Mouse (Mus musculus) CH12.LX (cell line): ENCODE data around the gene Madd.
A peak's percentile ranks its signal among the peaks of the same experiment; 100 is the strongest.

Experiments used
- CHD2 ChIP-seq: IDR thresholded peaks from 2 replicates; pipeline ENCODE4 v1.6.1; 2011; ENCODE audit warnings: low read length, improper control_type of control experiment
- CTCF ChIP-seq, 2 experiments: IDR thresholded peaks in 1 of 2; conservative IDR thresholded peaks in 1 of 2; 2 replicates each; pipeline ENCODE4 v1.5.1; 2011 to 2012; ENCODE audit warnings: low read depth in 2 of 2, low read length in 2 of 2, improper control_type of control experiment in 1 of 2, inconsistent platforms in 1 of 2, mild to moderate bottlenecking in 1 of 2, moderate library complexity in 1 of 2
- TCF12 ChIP-seq: IDR thresholded peaks from 2 replicates; pipeline ENCODE4 v1.6.1; 2014; ENCODE audit warnings: low read depth, mild to moderate bottlenecking, inconsistent platforms, low read length, improper control_type of control experiment

DNA sequence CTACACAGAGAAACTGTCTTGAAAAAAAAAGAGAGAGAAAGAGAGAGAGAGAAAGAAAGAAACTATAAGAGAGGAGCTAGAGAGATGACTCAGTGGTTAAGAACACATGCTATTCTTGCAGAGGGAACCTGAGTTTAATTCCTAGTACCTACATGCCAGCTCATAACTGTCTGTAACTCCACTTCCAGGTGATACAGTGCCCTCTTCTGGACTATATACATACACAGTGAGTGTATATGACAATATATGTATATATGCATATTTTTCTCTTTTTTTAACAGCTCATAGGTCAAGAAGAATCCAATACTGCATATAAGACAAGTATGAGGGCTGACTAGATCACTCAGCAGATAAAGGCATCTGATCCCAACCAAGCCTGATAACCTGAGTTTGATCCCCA is 29.7 kb upstream of the Madd start:
- TF ChIP-seq CTCF (conservative IDR thresholded peaks at IDR 0.05 in 1 of 2, IDR thresholded peaks at IDR 0.05 in 1 of 2; ENCODE audit: low read depth in 2 of 2, low read length in 2 of 2) = peak in 1 of 2 experiments; percentile 34; a peak in 1 of 4 replicates
- TF ChIP-seq TCF12 = no peak
- no peak for TF ChIP-seq CHD2
